Mouse (Mus musculus) E14TG2a.4 (cell line): ENCODE measurements around the gene Ncoa3.
A peak's percentile ranks its signal among the peaks of the same experiment; 100 is the strongest.

Source experiments
- H3K27me3 ChIP-seq: 2 replicates; pipeline ENCODE4 v1.6.1; 2014; ENCODE audit warnings: low read length, control low read depth; ENCODE audit not compliant: insufficient read depth
- H3K36me3 ChIP-seq: 2 replicates; pipeline ENCODE4 v1.6.1; 2014; ENCODE audit warnings: low read length, control low read depth; ENCODE audit not compliant: insufficient read depth
- H3K4me1 ChIP-seq: replicated peaks from 2 replicates; pipeline ENCODE4 v1.6.1; 2014; ENCODE audit warnings: low read depth, low read length, control low read depth
- H3K4me3 ChIP-seq: replicated peaks from 2 replicates; pipeline ENCODE4 v1.5.1; 2014; ENCODE audit warnings: mild to moderate bottlenecking, low read length
- H3K9me3 ChIP-seq: 2 replicates; pipeline ENCODE4 v1.6.1; 2014; ENCODE audit warnings: low read length, control low read depth
- CTCF ChIP-seq: conservative IDR thresholded peaks from 2 replicates; pipeline ENCODE4 v1.5.1; 2014; ENCODE audit warnings: low read length
- NANOG ChIP-seq: IDR thresholded peaks from 2 replicates; pipeline ENCODE4 v1.6.1; 2014; ENCODE audit warnings: borderline replicate concordance, low read length, mixed read lengths
- POU5F1 ChIP-seq: IDR thresholded peaks from 2 replicates; pipeline ENCODE4 v1.6.1; 2014; ENCODE audit warnings: low read length, borderline replicate concordance

The Ncoa3 gene

DNA sequence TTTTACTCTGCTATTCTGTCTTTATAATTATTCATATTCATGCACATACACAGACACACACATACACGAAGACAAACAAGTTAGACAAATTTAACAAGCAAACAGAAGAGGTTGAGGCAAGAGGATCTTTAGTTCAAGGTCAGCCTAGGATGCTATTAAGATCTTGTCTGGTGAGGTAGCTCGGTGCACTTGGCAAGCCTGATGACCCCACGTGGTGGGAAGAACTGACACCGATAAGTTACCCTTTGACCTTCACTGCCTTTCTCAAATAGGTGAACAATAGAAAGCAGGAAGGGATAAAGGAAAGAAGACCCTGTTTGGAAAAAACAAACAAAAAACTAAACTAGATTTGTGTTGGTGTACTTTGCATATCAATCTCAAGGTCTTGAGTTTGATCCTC, 10.0 kb downstream of the Ncoa3 start:
- H3K9me3 ChIP-seq, result 0 out of 2 replicates have a peak, but pooled peaks cover 2% of the 10 kb centered on the region
- H3K27me3 ChIP-seq, result no peaks in the 10 kb centered on the region
- H3K4me1 ChIP-seq, result peaks cover 90% of the 10 kb centered on the region
- H3K36me3 ChIP-seq, result peaks cover 22% of the 10 kb centered on the region
- H3K4me3 ChIP-seq, result no peak overlapping the region
- TF ChIP-seq POU5F1 (0 out of 2 replicates have a peak, but pooled peaks have one; percentile 8), NANOG (no peak)

DNA sequence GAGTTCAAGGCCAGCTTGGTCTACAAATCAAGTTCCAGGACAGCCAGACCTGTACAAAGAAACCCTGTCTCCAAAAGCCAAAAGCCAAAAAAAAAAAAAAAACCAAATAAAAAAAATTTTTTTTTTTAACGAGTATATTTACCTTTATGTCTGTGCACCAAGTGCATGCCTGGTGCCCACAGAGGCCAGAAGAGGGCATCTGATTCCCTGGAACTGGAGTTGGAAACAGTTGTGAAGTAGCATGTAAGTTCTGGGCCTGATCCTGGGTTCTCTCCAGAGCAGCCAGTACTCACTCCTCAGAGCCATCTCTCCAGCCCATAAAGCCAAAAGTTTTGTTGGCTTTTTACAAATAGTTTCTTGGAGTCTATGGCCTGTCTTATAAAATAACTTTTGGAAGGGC, 10.6 kb downstream of the Ncoa3 start:
- Histone ChIP-seq H3K4me1 (peaks cover 90% of the 10 kb centered on the region), H3K27me3 (no peaks in the 10 kb centered on the region), H3K36me3 (peaks cover 26% of the 10 kb centered on the region), H3K4me3 (no peak overlapping the region), H3K9me3 (0 out of 2 replicates have a peak, but pooled peaks cover 2% of the 10 kb centered on the region)
- TF ChIP-seq NANOG, result no peak
- TF ChIP-seq POU5F1, result no peak
- TF ChIP-seq CTCF, result no peak

DNA sequence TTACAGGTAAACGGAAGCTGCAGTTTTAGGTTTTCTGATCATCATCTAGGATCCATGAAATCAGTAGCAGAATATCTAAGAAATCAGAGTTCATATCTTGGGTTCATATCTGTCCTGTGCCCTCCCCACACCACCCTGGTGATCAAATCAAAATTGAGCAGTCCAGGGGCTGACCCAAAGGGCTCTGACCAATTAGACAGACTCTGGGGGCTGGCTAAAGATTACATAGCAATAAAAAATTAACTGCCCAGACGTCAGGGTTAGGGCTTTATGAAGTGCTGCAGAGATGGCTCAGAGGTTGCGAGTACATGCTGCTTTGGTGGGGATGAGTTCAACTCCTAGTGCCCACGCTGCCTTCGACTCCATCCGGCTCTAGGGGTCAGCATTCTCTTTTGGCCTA, 14.6 kb downstream of the Ncoa3 start:
- Histone ChIP-seq H3K4me1 (peaks cover 89% of the 10 kb centered on the region), H3K36me3 (peaks cover 18% of the 10 kb centered on the region), H3K4me3 (peak overlapping the region; percentile 26; the same call in 1 of the 2 replicates), H3K27me3 (no peaks in the 10 kb centered on the region), H3K9me3 (0 out of 2 replicates have a peak, but pooled peaks cover 2% of the 10 kb centered on the region)
- TF ChIP-seq NANOG (no peak), POU5F1 (no peak), CTCF (no peak)

DNA sequence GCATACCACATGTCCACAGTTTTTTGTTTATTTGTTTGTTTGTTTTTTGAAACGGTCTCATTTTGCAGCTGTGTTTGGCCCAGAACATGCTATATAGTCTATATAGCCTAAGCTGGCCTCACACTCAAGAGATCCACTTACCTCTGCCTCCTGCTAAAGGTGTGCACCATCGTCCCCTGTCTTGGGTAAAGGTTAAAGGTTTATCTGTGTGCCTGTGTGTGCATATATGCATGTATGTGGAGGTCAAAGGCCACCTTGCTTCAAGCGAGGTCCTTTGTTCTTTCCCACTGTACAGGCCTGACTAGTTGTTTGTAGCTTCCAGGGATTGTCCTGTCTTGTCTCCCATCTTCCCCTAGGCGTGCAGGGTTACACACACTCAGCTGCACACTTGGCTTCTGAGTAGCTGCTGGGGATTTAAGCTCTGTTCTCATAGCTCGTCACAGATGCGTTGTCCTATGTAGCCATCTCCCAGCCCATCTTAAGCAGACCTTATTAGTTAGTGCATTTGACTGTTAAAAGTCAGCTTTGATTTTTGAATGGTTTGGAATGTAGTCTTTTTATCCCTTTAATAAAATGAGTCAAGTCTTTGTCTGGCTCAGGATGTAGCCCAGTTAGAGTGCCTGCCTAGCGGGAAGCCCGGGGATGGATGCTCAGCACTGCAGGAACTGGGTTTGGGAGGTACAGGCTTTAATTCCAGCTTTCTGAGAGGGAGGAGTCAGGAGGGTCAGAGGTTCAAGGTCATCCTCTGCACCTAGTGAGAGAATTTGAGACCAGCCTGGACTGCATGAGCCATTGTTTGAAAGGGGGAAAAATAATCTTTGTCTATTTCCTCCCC, 16.3 kb downstream of the Ncoa3 start:
- Histone ChIP-seq H3K4me1 (peaks cover 91% of the 10 kb centered on the region), H3K4me3 (peak overlapping the region; percentile 15), H3K36me3 (peaks cover 21% of the 10 kb centered on the region), H3K9me3 (no peaks in the 10 kb centered on the region), H3K27me3 (no peaks in the 10 kb centered on the region)
- TF ChIP-seq NANOG (peak; percentile 67), CTCF (no peak), POU5F1 (peak; percentile 59; the same call in 1 of the 2 replicates)

DNA sequence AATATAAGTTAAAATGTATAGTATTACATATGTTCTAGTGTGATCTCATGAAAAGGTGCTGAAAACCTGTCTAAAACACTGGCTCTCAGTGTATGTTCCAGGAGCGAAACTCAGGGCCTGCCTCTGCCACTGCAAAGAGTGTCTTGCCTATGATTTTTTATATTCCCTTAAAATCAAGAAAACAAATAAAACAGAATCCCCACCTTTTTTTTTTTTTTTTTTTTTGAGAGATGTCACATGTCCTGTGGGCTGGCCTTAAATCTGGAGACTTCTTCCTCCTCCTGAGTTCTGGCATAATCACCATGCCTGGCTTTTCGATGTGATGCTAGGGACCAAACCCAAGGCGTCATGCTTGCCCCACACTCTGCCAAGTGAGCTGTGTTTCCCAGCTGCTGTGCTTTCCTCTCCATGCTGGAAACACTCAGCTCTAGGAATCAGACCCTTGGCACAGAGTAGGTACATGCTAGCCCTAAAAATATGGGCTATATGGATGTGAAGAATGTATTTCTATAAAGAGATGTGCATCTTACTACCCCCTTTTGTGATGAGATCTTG, 17.0 kb downstream of the Ncoa3 start:
- Histone ChIP-seq H3K4me3 (peak overlapping the region; percentile 53), H3K9me3 (no peaks in the 10 kb centered on the region), H3K27me3 (no peaks in the 10 kb centered on the region), H3K4me1 (peaks cover 92% of the 10 kb centered on the region), H3K36me3 (peaks cover 21% of the 10 kb centered on the region)
- TF ChIP-seq POU5F1 (no peak), NANOG (no peak)

DNA sequence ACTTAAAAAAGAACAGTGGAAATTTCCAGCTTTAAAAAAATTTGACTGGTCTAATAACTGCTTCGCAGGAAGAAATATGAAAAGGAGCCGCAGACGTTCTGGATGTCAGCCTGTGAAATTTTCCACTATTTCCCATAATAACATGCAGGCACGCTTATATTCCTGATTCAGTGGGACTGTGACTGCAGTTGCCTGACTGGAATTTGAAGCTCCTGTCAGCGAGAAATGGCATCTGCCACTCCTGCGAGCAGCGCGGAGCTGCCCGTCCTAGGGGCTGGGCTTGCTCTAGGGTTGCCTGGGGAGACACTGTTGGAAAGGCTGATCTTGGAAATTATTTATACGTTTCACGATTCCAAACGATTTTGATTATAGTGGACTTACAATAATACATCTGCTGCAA, 17.9 kb downstream of the Ncoa3 start:
- Histone ChIP-seq H3K9me3 (no peaks in the 10 kb centered on the region), H3K4me1 (peaks cover 93% of the 10 kb centered on the region), H3K36me3 (peaks cover 22% of the 10 kb centered on the region), H3K27me3 (no peaks in the 10 kb centered on the region), H3K4me3 (peak overlapping the region; percentile 53)
- TF ChIP-seq NANOG (no peak), POU5F1 (no peak), CTCF (no peak)

DNA sequence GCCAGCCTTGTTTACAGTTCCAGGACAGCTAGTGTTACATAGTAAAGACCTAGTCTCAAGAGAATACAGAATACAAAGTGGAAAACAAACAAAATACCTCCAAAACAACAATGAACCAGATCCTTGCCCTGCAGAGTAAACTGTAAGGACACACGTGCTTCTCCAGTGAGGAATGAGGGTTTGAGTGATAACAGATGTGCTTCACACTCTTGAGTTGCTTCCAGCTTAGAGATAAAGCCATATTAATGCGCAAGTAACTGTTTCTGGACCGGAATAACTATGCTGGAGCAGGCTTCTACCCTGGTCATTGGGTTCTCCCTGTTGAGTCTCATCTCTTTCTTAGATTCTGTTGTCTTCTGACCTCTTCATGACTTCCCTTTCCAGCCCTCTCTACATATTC, 19.0 kb downstream of the Ncoa3 start:
- TF ChIP-seq CTCF (no peak), NANOG (no peak), POU5F1 (no peak)
- Histone ChIP-seq H3K4me1 (peaks cover 89% of the 10 kb centered on the region), H3K9me3 (no peaks in the 10 kb centered on the region), H3K36me3 (peaks cover 25% of the 10 kb centered on the region), H3K4me3 (peak overlapping the region; percentile 48), H3K27me3 (no peaks in the 10 kb centered on the region)

DNA sequence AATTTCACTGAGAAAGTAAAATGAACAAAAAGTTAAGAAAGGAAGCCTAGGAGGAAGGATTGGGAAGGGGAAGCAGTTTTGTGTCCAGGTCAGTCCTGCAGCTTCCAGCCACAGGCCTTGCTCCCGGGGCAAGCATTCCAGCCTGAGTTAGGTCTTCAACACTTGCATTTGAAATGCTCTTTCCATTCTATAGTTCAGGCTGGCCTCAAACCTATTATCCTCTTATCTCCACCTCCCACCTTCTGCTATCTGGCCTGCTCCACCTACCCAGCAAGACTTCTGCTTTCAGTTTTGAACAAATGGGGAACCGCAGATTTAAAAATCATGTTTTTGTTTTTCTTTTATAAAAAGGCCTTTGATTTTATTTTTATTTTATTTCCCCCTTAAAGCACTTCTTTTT, 19.7 kb downstream of the Ncoa3 start:
- Histone ChIP-seq H3K36me3 (peaks cover 21% of the 10 kb centered on the region), H3K4me3 (peak overlapping the region; percentile 48), H3K27me3 (no peaks in the 10 kb centered on the region), H3K9me3 (no peaks in the 10 kb centered on the region), H3K4me1 (peaks cover 89% of the 10 kb centered on the region)
- TF ChIP-seq NANOG (no peak), CTCF (no peak)

DNA sequence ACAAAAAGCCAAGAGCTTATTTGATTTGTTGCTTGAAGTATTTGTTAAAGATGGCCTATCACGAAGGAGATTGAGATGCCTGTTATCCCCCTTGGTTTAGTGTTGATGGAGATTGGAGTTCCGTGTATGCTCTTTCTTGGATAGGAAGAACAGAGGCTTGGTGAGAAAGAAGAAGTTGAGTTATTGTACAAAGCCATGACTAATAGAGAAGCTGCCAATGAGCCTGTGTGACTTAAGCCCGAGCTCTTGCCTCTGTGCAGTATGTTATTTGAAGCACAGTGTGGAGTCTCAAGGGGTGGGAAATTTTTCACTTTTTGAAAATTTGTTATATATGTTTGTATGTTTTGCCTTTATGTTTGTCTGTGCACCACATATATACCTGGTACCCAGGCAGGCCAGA, 26.3 kb downstream of the Ncoa3 start:
- H3K36me3 ChIP-seq, result peaks cover 13% of the 10 kb centered on the region
- TF ChIP-seq NANOG (no peak), CTCF (no peak), POU5F1 (no peak)
- no peaks in the 10 kb centered on the region for H3K9me3 ChIP-seq
- H3K4me1 ChIP-seq, result peaks cover 95% of the 10 kb centered on the region
- no peaks in the 10 kb centered on the region for H3K27me3 ChIP-seq
- H3K4me3 ChIP-seq, result 0 out of 2 replicates have a peak overlapping the region, but pooled peaks have one; percentile 17
